Mouse (Mus musculus) stomach, embryonic 14.5 days (tissue): ENCODE data around the gene Ythdf2. TPM values are rescaled to one million over a fixed set of nuclear protein-coding genes. Genes with fewer than 3 reads are reported as not detected.

ENCODE experiments used
- ATAC-seq: fragments of 200-750 bp; cut with Nextera tagmentation; 2 replicates; pipeline ENCODE4 v1.8.0; 2017; ENCODE audit warnings: low read depth, moderate TSS enrichment; ENCODE audit not compliant: insufficient number of reproducible peaks, insufficient read depth, low FRiP score
- H3K27ac ChIP-seq: fragments of 300-500 bp; sonication (generic); 2 replicates; pipeline ENCODE4 v1.5.1; 2014; ENCODE audit warnings: mild to moderate bottlenecking, low read length, moderate library complexity, mixed read lengths
- H3K27me3 ChIP-seq: fragments of 300-500 bp; sonication (generic); 2 replicates; pipeline ENCODE4 v1.6.1; 2014; ENCODE audit warnings: low read length, control low read depth, mixed read lengths; ENCODE audit not compliant: control insufficient read depth, insufficient read depth
- H3K36me3 ChIP-seq: fragments of 300-500 bp; sonication (generic); 2 replicates; pipeline ENCODE4 v1.6.1; 2014; ENCODE audit warnings: mild to moderate bottlenecking, control low read depth, low read length, moderate library complexity, mixed read lengths; ENCODE audit not compliant: control insufficient read depth, insufficient read depth
- H3K4me1 ChIP-seq: fragments of 300-500 bp; sonication (generic); 2 replicates; pipeline ENCODE4 v1.6.1; 2014; ENCODE audit warnings: low read length, control low read depth, mixed read lengths; ENCODE audit not compliant: control insufficient read depth, insufficient read depth
- H3K4me2 ChIP-seq: fragments of 300-500 bp; sonication (generic); replicated peaks from 2 replicates; pipeline ENCODE4 v1.6.1; 2014; ENCODE audit warnings: low read depth, low read length, control low read depth
- H3K4me3 ChIP-seq: fragments of 300-500 bp; sonication (generic); 2 replicates; pipeline ENCODE4 v1.5.1; 2014; ENCODE audit warnings: low read depth, low read length, control low read depth
- H3K9ac ChIP-seq: fragments of 300-500 bp; sonication (generic); replicated peaks from 2 replicates; pipeline ENCODE4 v1.6.1; 2014; ENCODE audit warnings: low read depth, mild to moderate bottlenecking, control low read depth, low read length, moderate library complexity, mixed read lengths
- H3K9me3 ChIP-seq: fragments of 300-500 bp; sonication (generic); 2 replicates; pipeline ENCODE4 v1.6.1; 2016; ENCODE audit warnings: low read depth, low read length, control low read depth; ENCODE audit not compliant: control insufficient read depth
- WGBS: fragments of 180-500 bp; shearing (Covaris S2); extraction: QIAGEN DNeasy Blood & Tissue Kit; methylation state at CpG from one replicate; pipeline ENCODE4 v1.1.7; 2014; 5-methylcytosine and 5-hydroxymethylcytosine counted together
- polyA plus RNA-seq: library from polyadenylated mRNA; unstranded; fragments of >200 nt; fragmentation: Nextera tagmentation; extraction: Ambion mirVana; gene quantifications from 2 replicates; pipeline ENCODE4 v1.2.1, GENCODE M21; 2014

Gene Ythdf2
- polyA plus RNA-seq, 1 experiment from 2014 or later, result 114 TPM

- no peaks in the 10 kb centered on the region for H3K9me3 ChIP-seq
- H3K27ac ChIP-seq, result no peak overlapping the region
- H3K27me3 ChIP-seq, result no peaks in the 10 kb centered on the region
- no peak overlapping the region for H3K9ac ChIP-seq
- no peak overlapping the region for H3K4me2 ChIP-seq
- WGBS, result 2% methylated on average over 6 of the region's 6 CpGs
- H3K36me3 ChIP-seq, result no peaks in the 10 kb centered on the region
- H3K4me3 ChIP-seq, result no peak overlapping the region
- no peak for ATAC-seq
- peaks cover 6% of the 10 kb centered on the region; the same call in 1 of the 2 replicates for H3K4me1 ChIP-seq
Measured at GRCm38 (mm10) chr4:132154877-132155670, 57.0 kb downstream of the Ythdf2 start.

GRCm38 (mm10) chr4:132151673-132152072 lies 60.4 kb downstream of the Ythdf2 start:
- no peak for ATAC-seq
- WGBS, result 47% methylated on average over 1 of the region's 1 CpGs
- no peak overlapping the region for H3K4me3 ChIP-seq

DNA sequence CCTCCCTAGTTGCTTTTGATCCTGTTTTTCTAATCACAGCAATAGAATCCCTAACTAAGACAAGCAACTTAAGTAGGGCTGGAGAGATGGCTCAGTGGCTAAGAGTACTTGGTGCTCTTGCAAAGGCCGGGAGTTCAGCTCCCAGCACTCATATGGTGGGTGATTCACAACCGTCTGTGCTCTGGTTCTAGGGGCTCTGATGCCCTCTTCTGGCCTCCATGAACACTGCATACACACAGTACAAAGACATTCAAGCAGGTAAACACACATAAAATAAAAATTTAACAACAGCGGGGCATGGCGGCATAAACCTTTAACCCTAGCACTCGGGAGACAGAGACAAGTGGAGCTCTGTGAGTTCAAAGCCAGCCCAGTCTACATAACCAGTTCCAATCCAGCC lies 65.9 kb downstream of the Ythdf2 start:
- ATAC-seq, result no peak

More at GRCm38 (mm10) chr4:132151673-132152072, 60.4 kb downstream of the Ythdf2 start:
- H3K27ac ChIP-seq, result no peak overlapping the region
- no peaks in the 10 kb centered on the region for H3K36me3 ChIP-seq
- no peak overlapping the region for H3K9ac ChIP-seq
- no peaks in the 10 kb centered on the region for H3K9me3 ChIP-seq
- no peaks in the 10 kb centered on the region for H3K27me3 ChIP-seq
- H3K4me1 ChIP-seq, result peaks cover 6% of the 10 kb centered on the region; the same call in 1 of the 2 replicates
- H3K4me2 ChIP-seq, result no peak overlapping the region

GRCm38 (mm10) chr4:132145092-132145491 lies 67.0 kb downstream of the Ythdf2 start:
- no peaks in the 10 kb centered on the region for H3K36me3 ChIP-seq
- 31% methylated on average over 10 of the region's 10 CpGs for WGBS
- peaks cover 18% of the 10 kb centered on the region; the same call in 1 of the 2 replicates for H3K27me3 ChIP-seq
- no peak overlapping the region for H3K27ac ChIP-seq
- H3K4me3 ChIP-seq, result peak overlapping the region; percentile 47; the same call in 1 of the 2 replicates
- H3K4me2 ChIP-seq, result peak overlapping the region; percentile 84; the same call in 1 of the 2 replicates
- H3K9ac ChIP-seq, result no peak overlapping the region
- ATAC-seq, result no peak
- H3K4me1 ChIP-seq, result 0 out of 2 replicates have a peak, but pooled peaks cover 3% of the 10 kb centered on the region
- no peaks in the 10 kb centered on the region for H3K9me3 ChIP-seq

More for the DNA sequence above, 65.9 kb downstream of the Ythdf2 start:
- Histone ChIP-seq H3K36me3 (no peaks in the 10 kb centered on the region), H3K4me2 (no peak overlapping the region), H3K9me3 (no peaks in the 10 kb centered on the region), H3K27ac (no peak overlapping the region), H3K4me3 (no peak overlapping the region), H3K9ac (no peak overlapping the region), H3K27me3 (peaks cover 18% of the 10 kb centered on the region; the same call in 1 of the 2 replicates), H3K4me1 (0 out of 2 replicates have a peak, but pooled peaks cover 3% of the 10 kb centered on the region)
- WGBS, result 71% methylated on average over 5 of the region's 5 CpGs

- 1% methylated on average over 62 of the region's 89 CpGs for WGBS
- Histone ChIP-seq H3K9ac (no peak within 1 kb of the TSS; the same call in 1 of the 2 replicates), H3K4me1 (0 out of 2 replicates have a peak, but pooled peaks cover 3% of the 10 kb centered on the region), H3K4me3 (peak within 1 kb of the TSS; percentile 47), H3K27me3 (peaks cover 18% of the 10 kb centered on the region; the same call in 1 of the 2 replicates), H3K9me3 (no peaks in the 10 kb centered on the region), H3K4me2 (peak within 1 kb of the TSS; percentile 84), H3K27ac (no peak within 1 kb of the TSS), H3K36me3 (no peaks in the 10 kb centered on the region)
- no peak; the same call in 1 of the 2 replicates for ATAC-seq
Measured at GRCm38 (mm10) chr4:132144080-132144841, 67.8 kb downstream of the Ythdf2 start, which contains the start of gene Oprd1. Oprd1 (minus strand) TSS chr4:132144486.

DNA sequence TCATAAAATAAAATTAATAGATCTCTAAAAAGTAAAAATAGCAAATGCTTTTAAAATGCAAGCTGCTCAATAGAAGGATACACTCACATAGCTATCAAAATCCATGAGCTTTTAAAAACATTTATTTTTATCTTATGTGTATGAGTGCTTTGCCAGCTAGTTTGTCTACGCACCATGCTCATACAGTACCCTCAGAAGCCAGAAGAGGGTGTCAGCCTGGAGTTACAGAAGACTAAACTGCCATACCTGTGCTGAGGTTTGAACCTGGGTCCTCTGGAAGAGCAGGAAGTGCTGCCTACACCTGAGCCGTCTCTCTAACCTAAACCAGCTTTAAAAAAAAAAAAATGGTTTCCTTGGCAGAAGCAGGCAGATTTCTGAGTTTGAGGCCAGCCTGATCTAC lies 73.5 kb downstream of the Ythdf2 start:
- Histone ChIP-seq H3K9me3 (no peaks in the 10 kb centered on the region), H3K4me2 (no peak overlapping the region), H3K4me3 (no peak overlapping the region), H3K9ac (no peak overlapping the region), H3K27me3 (0 out of 2 replicates have a peak, but pooled peaks cover 4% of the 10 kb centered on the region), H3K27ac (no peak overlapping the region), H3K4me1 (no peaks in the 10 kb centered on the region), H3K36me3 (no peaks in the 10 kb centered on the region)
- ATAC-seq, result no peak
- WGBS, result 84% methylated on average over 2 of the region's 2 CpGs

DNA sequence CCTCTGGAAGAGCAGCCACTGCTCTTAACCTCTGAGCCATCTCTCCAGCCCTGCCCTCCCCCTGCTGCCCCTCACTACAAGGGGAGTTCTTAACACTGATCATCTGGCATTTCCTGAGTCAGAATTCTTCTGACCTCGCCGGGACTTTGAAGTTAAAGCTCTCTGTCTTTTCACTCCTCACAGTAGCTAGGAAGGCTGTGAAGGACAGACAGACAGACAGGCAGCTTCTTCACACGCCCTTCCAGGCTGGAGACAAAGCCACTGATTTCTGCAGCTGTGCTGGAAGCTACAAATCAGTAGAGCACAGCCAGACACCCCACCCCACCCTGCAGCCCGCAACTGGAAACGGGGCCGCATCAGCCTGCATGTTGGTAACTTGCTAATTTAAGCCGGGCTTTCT lies 75.1 kb downstream of the Ythdf2 start:
- WGBS, result 73% methylated on average over 7 of the region's 7 CpGs
- Histone ChIP-seq H3K9me3 (no peaks in the 10 kb centered on the region), H3K36me3 (no peaks in the 10 kb centered on the region), H3K4me1 (no peaks in the 10 kb centered on the region), H3K27me3 (no peaks in the 10 kb centered on the region), H3K9ac (no peak overlapping the region), H3K4me3 (no peak overlapping the region), H3K27ac (no peak overlapping the region), H3K4me2 (no peak overlapping the region)
- ATAC-seq, result no peak
